Mouse (Mus musculus): ENCODE data around the gene Fam171a1. TPM values are rescaled to one million over a fixed set of nuclear protein-coding genes. Genes with fewer than 3 reads are reported as not detected.

Gene Fam171a1
- polyA plus RNA-seq, 1 experiment from 2014 or later = 11.2 TPM

- DNase-seq (ENCODE audit: low spot score) (no peak), ATAC-seq (replicated peaks; ENCODE audit: low FRiP score) (no peak)
- WGBS = 78% methylated on average over 10 of the region's 10 CpGs
- Histone ChIP-seq H3K27ac (ENCODE audit: low read depth, low read length) (no peak overlapping the region), H3K27me3 (replicated peaks; ENCODE audit: control insufficient read depth, insufficient read depth, low read length) (no peaks in the 10 kb centered on the region), H3K9ac (ENCODE audit: low read depth, low read length) (no peak overlapping the region), H3K4me1 (replicated peaks; ENCODE audit: control insufficient read depth, insufficient read depth, low read length) (peaks cover 6% of the 10 kb centered on the region), H3K4me2 (no peak overlapping the region), H3K9me3 (ENCODE audit: control insufficient read depth, low read length) (no peaks in the 10 kb centered on the region), H3K36me3 (ENCODE audit: control insufficient read depth, insufficient read depth, low read length) (no peaks in the 10 kb centered on the region), H3K4me3 (ENCODE audit: low read depth, low read length) (no peak overlapping the region)
Measured at GRCm38 (mm10) chr2:3157661-3158344, 43.8 kb downstream of the Fam171a1 start.

- DNase-seq (ENCODE audit: low spot score) (no peak), ATAC-seq (replicated peaks; ENCODE audit: low FRiP score) (no peak)
- no peaks in the 10 kb centered on the region for H3K27me3 ChIP-seq (replicated peaks; ENCODE audit: control insufficient read depth, insufficient read depth, low read length)
- H3K36me3 ChIP-seq (ENCODE audit: control insufficient read depth, insufficient read depth, low read length) = no peaks in the 10 kb centered on the region
- H3K4me3 ChIP-seq (ENCODE audit: low read depth, low read length) = no peak overlapping the region
- H3K4me1 ChIP-seq (replicated peaks; ENCODE audit: control insufficient read depth, insufficient read depth, low read length) = peaks cover 3% of the 10 kb centered on the region; the same call in 1 of the 2 replicates
- no peaks in the 10 kb centered on the region for H3K9me3 ChIP-seq (ENCODE audit: control insufficient read depth, low read length)
- no peak overlapping the region for H3K4me2 ChIP-seq
- 50% methylated on average over 8 of the region's 8 CpGs for WGBS
- no peak overlapping the region for H3K27ac ChIP-seq (ENCODE audit: low read depth, low read length)
- H3K9ac ChIP-seq (ENCODE audit: low read depth, low read length) = no peak overlapping the region
Measured at GRCm38 (mm10) chr2:3158682-3159412, 44.8 kb downstream of the Fam171a1 start.

- ATAC-seq (replicated peaks; ENCODE audit: low FRiP score) (no peak), DNase-seq (ENCODE audit: low spot score) (no peak)
- Histone ChIP-seq H3K4me3 (ENCODE audit: low read depth, low read length) (no peak overlapping the region), H3K27ac (ENCODE audit: low read depth, low read length) (no peak overlapping the region), H3K9ac (ENCODE audit: low read depth, low read length) (no peak overlapping the region), H3K27me3 (replicated peaks; ENCODE audit: control insufficient read depth, insufficient read depth, low read length) (no peaks in the 10 kb centered on the region), H3K36me3 (ENCODE audit: control insufficient read depth, insufficient read depth, low read length) (no peaks in the 10 kb centered on the region), H3K4me1 (replicated peaks; ENCODE audit: control insufficient read depth, insufficient read depth, low read length) (peaks cover 3% of the 10 kb centered on the region; the same call in 1 of the 2 replicates), H3K4me2 (no peak overlapping the region), H3K9me3 (ENCODE audit: control insufficient read depth, low read length) (no peaks in the 10 kb centered on the region)
- WGBS = 57% methylated on average over 1 of the region's 1 CpGs
Measured at GRCm38 (mm10) chr2:3161578-3161977, 47.6 kb downstream of the Fam171a1 start.

DNA sequence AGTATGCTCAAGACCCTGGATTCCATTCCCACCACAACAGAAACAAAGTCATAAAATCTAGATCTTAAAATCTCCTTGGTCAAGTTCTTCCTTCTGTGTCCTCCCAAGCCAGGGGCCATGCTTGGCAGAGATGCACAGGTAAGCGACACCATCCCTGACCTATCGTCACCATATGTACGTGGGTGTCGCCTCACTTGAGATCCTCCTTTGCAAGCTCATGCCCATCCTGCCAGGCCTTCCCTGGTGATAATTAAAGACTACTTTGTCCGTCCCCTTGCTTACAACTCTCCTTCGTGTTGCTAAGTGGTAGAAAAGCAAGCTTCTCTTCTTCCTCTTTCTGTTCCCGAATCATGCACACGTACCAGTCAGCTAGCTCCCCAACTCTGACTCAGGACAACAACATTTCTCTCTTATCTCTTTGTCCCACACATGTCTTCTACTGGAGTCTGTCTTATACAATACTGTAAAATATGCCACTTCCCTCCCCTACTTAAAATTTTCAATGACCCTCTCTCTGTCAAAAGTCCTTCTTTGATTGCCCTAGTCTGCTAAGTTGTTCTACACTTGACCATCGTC, 49.6 kb downstream of the Fam171a1 start:
- DNase-seq (ENCODE audit: low spot score) (no peak), ATAC-seq (replicated peaks; ENCODE audit: low FRiP score) (peak; percentile 65)
- H3K36me3 ChIP-seq (ENCODE audit: control insufficient read depth, insufficient read depth, low read length) = no peaks in the 10 kb centered on the region
- H3K27me3 ChIP-seq (replicated peaks; ENCODE audit: control insufficient read depth, insufficient read depth, low read length) = no peaks in the 10 kb centered on the region
- no peak overlapping the region for H3K4me3 ChIP-seq (ENCODE audit: low read depth, low read length)
- no peak overlapping the region for H3K27ac ChIP-seq (ENCODE audit: low read depth, low read length)
- no peaks in the 10 kb centered on the region for H3K9me3 ChIP-seq (ENCODE audit: control insufficient read depth, low read length)
- H3K4me2 ChIP-seq = no peak overlapping the region
- no peak overlapping the region for H3K9ac ChIP-seq (ENCODE audit: low read depth, low read length)
- H3K4me1 ChIP-seq (replicated peaks; ENCODE audit: control insufficient read depth, insufficient read depth, low read length) = peaks cover under 1% of the 10 kb centered on the region; the same call in 1 of the 2 replicates
- WGBS = 54% methylated on average over 9 of the region's 9 CpGs

- ATAC-seq (replicated peaks; ENCODE audit: low FRiP score) (no peak), DNase-seq (ENCODE audit: low spot score) (no peak)
- H3K27me3 ChIP-seq (replicated peaks; ENCODE audit: control insufficient read depth, insufficient read depth, low read length) = no peaks in the 10 kb centered on the region; the same call in 1 of the 2 replicates
- no peak overlapping the region for H3K9ac ChIP-seq (ENCODE audit: low read depth, low read length)
- no peak overlapping the region for H3K4me2 ChIP-seq
- WGBS = 83% methylated on average over 8 of the region's 8 CpGs
- H3K4me3 ChIP-seq (ENCODE audit: low read depth, low read length) = no peak overlapping the region
- H3K27ac ChIP-seq (ENCODE audit: low read depth, low read length) = no peak overlapping the region
- no peaks in the 10 kb centered on the region for H3K36me3 ChIP-seq (ENCODE audit: control insufficient read depth, insufficient read depth, low read length)
- no peaks in the 10 kb centered on the region for H3K9me3 ChIP-seq (ENCODE audit: control insufficient read depth, low read length)
- no peaks in the 10 kb centered on the region for H3K4me1 ChIP-seq (replicated peaks; ENCODE audit: control insufficient read depth, insufficient read depth, low read length)
Measured at GRCm38 (mm10) chr2:3165037-3165600, 51.1 kb downstream of the Fam171a1 start.

- Histone ChIP-seq H3K4me2 (no peak overlapping the region), H3K27ac (ENCODE audit: low read depth, low read length) (no peak overlapping the region), H3K9me3 (ENCODE audit: control insufficient read depth, low read length) (no peaks in the 10 kb centered on the region), H3K4me1 (replicated peaks; ENCODE audit: control insufficient read depth, insufficient read depth, low read length) (peaks cover 7% of the 10 kb centered on the region), H3K27me3 (replicated peaks; ENCODE audit: control insufficient read depth, insufficient read depth, low read length) (no peaks in the 10 kb centered on the region; the same call in 1 of the 2 replicates), H3K36me3 (ENCODE audit: control insufficient read depth, insufficient read depth, low read length) (no peaks in the 10 kb centered on the region; the same call in 1 of the 2 replicates), H3K4me3 (ENCODE audit: low read depth, low read length) (no peak overlapping the region), H3K9ac (ENCODE audit: low read depth, low read length) (no peak overlapping the region)
- DNase-seq (ENCODE audit: low spot score) (no peak), ATAC-seq (replicated peaks; ENCODE audit: low FRiP score) (no peak)
- 70% methylated on average over 7 of the region's 7 CpGs for WGBS
Measured at GRCm38 (mm10) chr2:3165890-3166605, 52.0 kb downstream of the Fam171a1 start.

DNA sequence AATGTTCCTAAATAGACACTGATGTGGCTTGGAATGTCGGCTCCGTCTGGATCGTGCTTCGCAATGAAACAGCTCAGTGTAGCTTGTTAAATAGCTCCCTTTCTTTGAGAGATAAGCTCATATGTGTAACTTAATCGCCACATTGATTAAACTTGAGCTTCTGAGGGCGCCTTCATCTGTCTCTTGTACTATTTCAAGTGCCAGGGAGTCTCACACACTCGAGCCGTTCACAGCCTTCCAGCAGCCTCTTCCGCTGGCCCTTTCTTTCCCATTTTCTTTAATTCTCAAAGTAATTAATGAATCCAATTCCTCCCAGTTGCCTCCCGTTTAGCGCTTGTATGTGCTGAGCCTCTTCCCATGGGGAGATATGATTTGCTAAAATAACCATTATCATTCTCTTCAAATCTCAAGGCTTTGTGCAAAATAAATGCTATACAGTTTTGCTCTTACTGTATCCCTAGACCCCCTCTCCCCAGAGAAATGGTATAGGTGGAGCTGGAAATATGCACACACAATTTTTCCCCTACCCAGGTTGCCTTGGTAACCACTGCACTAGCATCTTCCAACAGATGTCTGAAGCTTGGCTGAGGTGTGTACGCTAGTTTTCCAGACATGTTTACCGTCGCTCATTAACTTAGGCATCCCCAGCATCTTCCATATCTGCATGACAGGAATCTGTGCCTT, 54.8 kb downstream of the Fam171a1 start:
- DNase-seq (ENCODE audit: low spot score) = no peak
- no peak overlapping the region for H3K9ac ChIP-seq (ENCODE audit: low read depth, low read length)
- ATAC-seq (replicated peaks; ENCODE audit: low FRiP score) = no peak
- no peak overlapping the region for H3K4me2 ChIP-seq
- H3K4me3 ChIP-seq (ENCODE audit: low read depth, low read length) = no peak overlapping the region
- H3K27ac ChIP-seq (ENCODE audit: low read depth, low read length) = no peak overlapping the region
- H3K27me3 ChIP-seq (replicated peaks; ENCODE audit: control insufficient read depth, insufficient read depth, low read length) = no peaks in the 10 kb centered on the region; the same call in 1 of the 2 replicates
- WGBS = 77% methylated on average over 14 of the region's 14 CpGs
- peaks cover 16% of the 10 kb centered on the region for H3K4me1 ChIP-seq (replicated peaks; ENCODE audit: control insufficient read depth, insufficient read depth, low read length)
- H3K9me3 ChIP-seq (ENCODE audit: control insufficient read depth, low read length) = no peaks in the 10 kb centered on the region
- no peaks in the 10 kb centered on the region; the same call in 1 of the 2 replicates for H3K36me3 ChIP-seq (ENCODE audit: control insufficient read depth, insufficient read depth, low read length)

GRCm38 (mm10) chr2:3169403-3169747, 55.4 kb downstream of the Fam171a1 start:
- no peaks in the 10 kb centered on the region; the same call in 1 of the 2 replicates for H3K36me3 ChIP-seq (ENCODE audit: control insufficient read depth, insufficient read depth, low read length)
- H3K9ac ChIP-seq (ENCODE audit: low read depth, low read length) = no peak overlapping the region
- H3K27ac ChIP-seq (ENCODE audit: low read depth, low read length) = no peak overlapping the region
- H3K4me2 ChIP-seq = no peak overlapping the region
- ATAC-seq (replicated peaks; ENCODE audit: low FRiP score) = no peak
- peaks cover 16% of the 10 kb centered on the region for H3K4me1 ChIP-seq (replicated peaks; ENCODE audit: control insufficient read depth, insufficient read depth, low read length)
- WGBS = 85% methylated on average over 3 of the region's 3 CpGs
- H3K27me3 ChIP-seq (replicated peaks; ENCODE audit: control insufficient read depth, insufficient read depth, low read length) = no peaks in the 10 kb centered on the region; the same call in 1 of the 2 replicates
- no peaks in the 10 kb centered on the region for H3K9me3 ChIP-seq (ENCODE audit: control insufficient read depth, low read length)
- no peak overlapping the region for H3K4me3 ChIP-seq (ENCODE audit: low read depth, low read length)
- no peak for DNase-seq (ENCODE audit: low spot score)
